Mouse (Mus musculus): Measurements from ENCODE around the gene Stx7. TPM values are rescaled to one million over a fixed set of nuclear protein-coding genes. Genes with fewer than 3 reads are reported as not detected.

Gene Stx7
- polyA plus RNA-seq, 1 experiment = 33.0 TPM

DNA sequence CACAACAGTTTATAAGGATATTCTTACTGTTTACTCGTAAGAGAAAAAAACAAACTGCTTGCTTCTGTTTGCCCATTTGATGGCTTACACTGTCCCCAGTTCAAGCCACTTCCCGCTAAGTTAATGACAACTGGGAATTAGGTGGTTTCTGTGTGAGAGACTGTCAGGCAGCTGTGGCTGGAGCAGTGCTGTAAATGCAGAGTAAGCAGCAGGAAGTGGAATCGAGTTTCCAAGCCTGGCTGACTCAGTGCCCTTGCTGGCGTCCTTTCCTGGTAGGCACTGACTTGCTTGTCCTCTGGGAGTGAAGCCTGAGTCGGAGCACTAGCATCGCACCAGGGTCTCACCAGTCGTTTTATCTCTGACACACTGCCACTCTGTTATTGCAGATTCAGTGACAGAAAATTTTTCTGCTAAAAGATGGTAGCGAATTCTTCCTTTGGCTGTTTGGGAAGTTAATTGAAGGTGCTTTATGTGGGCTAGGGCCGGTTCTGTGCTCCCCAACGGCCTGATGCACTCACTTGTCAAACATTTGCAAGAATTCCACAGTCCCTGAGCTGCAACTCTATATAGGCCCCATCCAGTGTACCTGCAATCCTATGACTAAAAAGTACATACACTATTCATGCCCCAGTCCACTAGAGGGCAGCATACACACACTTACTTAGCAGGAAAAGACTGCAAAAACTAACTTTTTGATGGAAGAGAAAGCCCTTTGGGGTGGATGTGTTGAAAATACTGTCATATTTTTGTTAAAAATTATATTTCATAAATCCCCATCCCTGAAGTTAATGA, 24.3 kb downstream of the Stx7 start:
- H3K4me3 ChIP-seq (replicated peaks; ENCODE audit: control insufficient read depth, low read depth, low read length) = no peak overlapping the region
- no peak overlapping the region for H3K27ac ChIP-seq (ENCODE audit: control insufficient read depth, insufficient read depth, low read depth, low read length, poor library complexity)
- TF ChIP-seq POLR2A (IDR thresholded peaks at IDR 0.05; ENCODE audit: borderline replicate concordance, control insufficient read depth, low read depth, low read length) (no peak), CTCF (IDR thresholded peaks at IDR 0.05; ENCODE audit: control insufficient read depth, insufficient read depth, low read length) (peak; percentile 26; the same call in 1 of the 2 replicates)
- 49% methylated on average over 10 of the region's 10 CpGs for WGBS
- H3K4me1 ChIP-seq (ENCODE audit: control insufficient read depth, insufficient read depth, low read length) = peaks cover 1% of the 10 kb centered on the region; the same call in 1 of the 2 replicates

DNA sequence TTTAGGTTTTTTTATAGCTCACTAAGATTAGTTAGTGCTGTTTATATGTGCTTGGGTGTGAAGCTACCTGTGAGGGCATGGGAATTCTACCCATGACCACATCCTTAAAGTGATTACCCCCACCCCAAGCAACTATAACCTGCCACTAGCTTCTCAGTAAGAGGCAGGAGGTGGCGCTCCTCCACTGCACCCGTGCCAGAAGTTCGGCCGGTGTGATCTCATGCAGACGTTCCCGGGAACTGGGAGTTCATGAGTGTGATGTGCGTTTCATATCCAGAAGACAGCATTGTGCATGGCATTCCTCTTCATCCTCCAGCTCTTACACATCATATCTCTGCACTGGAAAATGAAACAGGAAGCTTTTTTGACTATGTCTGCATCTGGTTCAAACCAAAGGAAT, 41.3 kb downstream of the Stx7 start:
- no peak overlapping the region for H3K27ac ChIP-seq (ENCODE audit: control insufficient read depth, insufficient read depth, low read depth, low read length, poor library complexity)
- 76% methylated on average over 7 of the region's 7 CpGs for whole genome bisulfite sequencing
- TF ChIP-seq POLR2A (IDR thresholded peaks at IDR 0.05; ENCODE audit: borderline replicate concordance, control insufficient read depth, low read depth, low read length) (no peak), CTCF (IDR thresholded peaks at IDR 0.05; ENCODE audit: control insufficient read depth, insufficient read depth, low read length) (no peak)
- H3K4me1 ChIP-seq (ENCODE audit: control insufficient read depth, insufficient read depth, low read length) = no peaks in the 10 kb centered on the region
- no peak overlapping the region for H3K4me3 ChIP-seq (replicated peaks; ENCODE audit: control insufficient read depth, low read depth, low read length)

- Histone ChIP-seq H3K4me3 (replicated peaks; ENCODE audit: control insufficient read depth, low read depth, low read length) (no peak overlapping the region), H3K4me1 (ENCODE audit: control insufficient read depth, insufficient read depth, low read length) (no peaks in the 10 kb centered on the region), H3K27ac (ENCODE audit: control insufficient read depth, insufficient read depth, low read depth, low read length, poor library complexity) (no peak overlapping the region)
- WGBS = 79% methylated on average over 1 of the region's 1 CpGs
- TF ChIP-seq CTCF (IDR thresholded peaks at IDR 0.05; ENCODE audit: control insufficient read depth, insufficient read depth, low read length) = no peak
- TF ChIP-seq POLR2A (IDR thresholded peaks at IDR 0.05; ENCODE audit: borderline replicate concordance, control insufficient read depth, low read depth, low read length) = no peak
Observed at GRCm38 (mm10) chr10:24191977-24192376, 42.9 kb downstream of the Stx7 start.

GRCm38 (mm10) chr10:24199303-24199702, 50.2 kb downstream of the Stx7 start:
- Histone ChIP-seq H3K4me3 (replicated peaks; ENCODE audit: control insufficient read depth, low read depth, low read length) (no peak overlapping the region), H3K4me1 (ENCODE audit: control insufficient read depth, insufficient read depth, low read length) (no peaks in the 10 kb centered on the region), H3K27ac (ENCODE audit: control insufficient read depth, insufficient read depth, low read depth, low read length, poor library complexity) (no peak overlapping the region)
- TF ChIP-seq POLR2A (IDR thresholded peaks at IDR 0.05; ENCODE audit: borderline replicate concordance, control insufficient read depth, low read depth, low read length) = no peak
- 79% methylated on average over 12 of the region's 12 CpGs for WGBS

- WGBS = 82% methylated on average over 3 of the region's 3 CpGs
- Histone ChIP-seq H3K4me3 (replicated peaks; ENCODE audit: control insufficient read depth, low read depth, low read length) (no peak overlapping the region), H3K4me1 (ENCODE audit: control insufficient read depth, insufficient read depth, low read length) (no peaks in the 10 kb centered on the region), H3K27ac (ENCODE audit: control insufficient read depth, insufficient read depth, low read depth, low read length, poor library complexity) (no peak overlapping the region)
- TF ChIP-seq POLR2A (IDR thresholded peaks at IDR 0.05; ENCODE audit: borderline replicate concordance, control insufficient read depth, low read depth, low read length) (no peak), CTCF (IDR thresholded peaks at IDR 0.05; ENCODE audit: control insufficient read depth, insufficient read depth, low read length) (no peak)
Observed at GRCm38 (mm10) chr10:24200099-24200498, 51.0 kb downstream of the Stx7 start.

DNA sequence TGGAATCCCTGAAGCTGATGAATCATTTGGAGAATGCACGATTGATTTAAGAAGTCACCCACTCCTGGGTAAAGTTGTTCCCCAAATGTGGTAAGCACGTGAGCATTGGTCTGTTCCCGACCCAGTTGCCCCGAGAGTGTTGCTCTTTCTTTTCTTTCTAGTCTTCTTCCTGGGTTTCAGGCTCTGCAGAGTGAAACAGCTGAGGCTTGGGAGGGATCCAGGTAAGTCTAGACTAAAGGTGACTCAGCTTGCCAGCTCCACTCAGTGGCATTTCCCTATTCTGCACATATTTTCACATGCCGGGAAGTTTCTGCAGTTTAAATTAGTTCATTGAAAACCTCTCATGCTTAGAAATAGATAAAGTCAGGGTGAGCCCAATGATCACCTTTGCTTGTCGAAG, 61.0 kb downstream of the Stx7 start:
- H3K4me1 ChIP-seq (ENCODE audit: control insufficient read depth, insufficient read depth, low read length) = no peaks in the 10 kb centered on the region
- no peak for TF ChIP-seq POLR2A (IDR thresholded peaks at IDR 0.05; ENCODE audit: borderline replicate concordance, control insufficient read depth, low read depth, low read length)
- TF ChIP-seq CTCF (IDR thresholded peaks at IDR 0.05; ENCODE audit: control insufficient read depth, insufficient read depth, low read length) = no peak
- H3K27ac ChIP-seq (ENCODE audit: control insufficient read depth, insufficient read depth, low read depth, low read length, poor library complexity) = no peak overlapping the region
- H3K4me3 ChIP-seq (replicated peaks; ENCODE audit: control insufficient read depth, low read depth, low read length) = no peak overlapping the region
- WGBS = 58% methylated on average over 6 of the region's 6 CpGs

GRCm38 (mm10) chr10:24213297-24213696, 64.2 kb downstream of the Stx7 start:
- Histone ChIP-seq H3K4me3 (replicated peaks; ENCODE audit: control insufficient read depth, low read depth, low read length) (no peak overlapping the region), H3K27ac (ENCODE audit: control insufficient read depth, insufficient read depth, low read depth, low read length, poor library complexity) (no peak overlapping the region), H3K4me1 (ENCODE audit: control insufficient read depth, insufficient read depth, low read length) (no peaks in the 10 kb centered on the region)
- TF ChIP-seq CTCF (IDR thresholded peaks at IDR 0.05; ENCODE audit: control insufficient read depth, insufficient read depth, low read length) (no peak), POLR2A (IDR thresholded peaks at IDR 0.05; ENCODE audit: borderline replicate concordance, control insufficient read depth, low read depth, low read length) (no peak)
- WGBS = 81% methylated on average over 5 of the region's 5 CpGs

DNA sequence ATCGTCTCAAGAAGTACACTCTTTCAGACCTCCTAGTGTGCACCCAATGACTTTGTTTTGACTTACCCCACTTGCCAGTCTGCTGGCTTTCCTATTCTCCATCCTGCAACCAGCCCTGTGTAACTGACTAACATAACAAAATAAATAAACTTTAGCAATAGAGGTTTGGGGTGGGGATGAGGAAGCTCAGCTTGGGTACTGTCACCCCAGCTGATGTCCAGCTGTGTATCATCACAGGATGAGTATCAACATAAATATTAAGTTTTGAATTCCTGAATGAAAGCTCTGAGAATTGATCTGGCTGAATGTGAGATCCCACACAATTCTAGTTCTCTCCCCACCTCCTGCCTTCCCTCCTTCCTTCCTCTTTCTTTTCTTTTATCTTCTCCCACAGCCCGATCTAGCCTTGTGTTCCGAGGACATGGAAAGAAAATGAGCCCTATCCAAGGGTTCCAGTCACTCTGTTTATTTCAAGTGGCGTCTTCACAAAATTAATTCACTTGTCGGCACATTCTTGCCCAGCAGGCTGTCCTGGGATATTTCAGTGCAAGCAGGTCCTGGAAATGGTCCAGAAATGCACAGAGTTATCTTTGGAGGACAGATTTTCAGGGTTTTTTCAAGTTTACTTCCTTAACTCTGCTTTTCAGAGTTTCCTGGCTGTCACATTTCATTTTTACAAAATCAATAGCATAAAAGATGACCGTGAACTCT, 68.6 kb downstream of the Stx7 start:
- H3K27ac ChIP-seq (ENCODE audit: control insufficient read depth, insufficient read depth, low read depth, low read length, poor library complexity) = no peak overlapping the region
- TF ChIP-seq POLR2A (IDR thresholded peaks at IDR 0.05; ENCODE audit: borderline replicate concordance, control insufficient read depth, low read depth, low read length) = no peak
- no peak for TF ChIP-seq CTCF (IDR thresholded peaks at IDR 0.05; ENCODE audit: control insufficient read depth, insufficient read depth, low read length)
- no peaks in the 10 kb centered on the region for H3K4me1 ChIP-seq (ENCODE audit: control insufficient read depth, insufficient read depth, low read length)
- no peak overlapping the region for H3K4me3 ChIP-seq (replicated peaks; ENCODE audit: control insufficient read depth, low read depth, low read length)
- WGBS = 34% methylated on average over 6 of the region's 6 CpGs

Data from bone marrow, adult 2 months (tissue).